Mouse (Mus musculus): ENCODE measurements around the gene Metrnl.

Gene Metrnl

GRCm38 (mm10) chr11:121740906-121741305, 39.6 kb downstream of the Metrnl start:
- DNase-seq, result no peak

- DNase-seq, result no peak
These were observed 40.1 kb downstream of the Metrnl start for GRCm38 (mm10) chr11:121741433-121741832.

- no peak for DNase-seq
These were observed 41.8 kb downstream of the Metrnl start for GRCm38 (mm10) chr11:121743113-121743512.

GRCm38 (mm10) chr11:121743915-121744628, 42.7 kb downstream of the Metrnl start:
- DNase-seq, result no peak

- DNase-seq, result no peak
These were observed 45.7 kb downstream of the Metrnl start for GRCm38 (mm10) chr11:121746941-121747494.

- DNase-seq, result no peak
These were observed 46.8 kb downstream of the Metrnl start for GRCm38 (mm10) chr11:121748003-121748684.

Measured in B cell, adult 2 months (primary cell).